Mouse (Mus musculus) stomach, postnatal 0 days (tissue): ENCODE results near the gene Thsd4. TPM values are rescaled to one million over a fixed set of nuclear protein-coding genes. Genes with fewer than 3 reads are reported as not detected.
"Not testable (repeated sequence)": the region's sequence is repeated elsewhere in the genome, so short reads cannot be mapped to it uniquely, and the experiment has no call there.

Experiments used
- ATAC-seq: fragments of 200-750 bp; cut with Nextera tagmentation; 2 replicates; pipeline ENCODE4 v1.8.0; 2017; ENCODE audit not compliant: low FRiP score, low TSS enrichment
- DNase-seq: peaks from one replicate; pipeline ENCODE4 v3.0.0-alpha.2; 2016; ENCODE audit warnings: low spot score
- H3K27ac ChIP-seq: fragments of 300-500 bp; sonication (generic); replicated peaks from 2 replicates; pipeline ENCODE4 v1.5.1; 2014; ENCODE audit warnings: mild to moderate bottlenecking, control low read depth
- H3K27me3 ChIP-seq: fragments of 300-500 bp; sonication (generic); 2 replicates; pipeline ENCODE4 v1.6.1; 2014; ENCODE audit warnings: low read length; ENCODE audit not compliant: control insufficient read depth, insufficient read depth
- H3K36me3 ChIP-seq: fragments of 300-500 bp; sonication (generic); 2 replicates; pipeline ENCODE4 v1.6.1; 2014; ENCODE audit warnings: low read length, mixed read lengths; ENCODE audit not compliant: control insufficient read depth, insufficient read depth
- H3K4me1 ChIP-seq: fragments of 300-500 bp; sonication (generic); replicated peaks from 2 replicates; pipeline ENCODE4 v1.6.1; 2014; ENCODE audit warnings: antibody characterized with exemption; ENCODE audit not compliant: control insufficient read depth, insufficient read depth
- H3K4me2 ChIP-seq: fragments of 300-500 bp; sonication (generic); replicated peaks from 2 replicates; pipeline ENCODE4 v1.6.1; 2014; ENCODE audit warnings: low read depth, mild to moderate bottlenecking, control low read depth, moderate library complexity
- H3K4me3 ChIP-seq: fragments of 300-500 bp; sonication (generic); 2 replicates; pipeline ENCODE4 v1.5.1; 2014; ENCODE audit warnings: low read depth, low read length, control low read depth
- H3K9ac ChIP-seq: fragments of 300-500 bp; sonication (generic); 2 replicates; pipeline ENCODE4 v1.6.1; 2014; ENCODE audit warnings: mild to moderate bottlenecking, low read length, control low read depth, mixed read lengths
- H3K9me3 ChIP-seq: fragments of 300-500 bp; sonication (generic); 2 replicates; pipeline ENCODE4 v1.6.1; 2016; ENCODE audit warnings: low read length; ENCODE audit not compliant: control insufficient read depth
- CTCF ChIP-seq: IDR thresholded peaks from 2 replicates; pipeline ENCODE4 v1.5.1; 2016; ENCODE audit warnings: antibody characterized with exemption, low read depth, mild to moderate bottlenecking, moderate library complexity
- EP300 ChIP-seq: optimal IDR thresholded peaks from 2 replicates; pipeline ENCODE3; 2016; ENCODE audit warnings: antibody characterized with exemption
- WGBS: fragments of 180-500 bp; shearing (Covaris S2); extraction: QIAGEN DNeasy Blood & Tissue Kit; methylation state at CpG from one replicate; pipeline ENCODE4 v1.1.7; 2014; 5-methylcytosine and 5-hydroxymethylcytosine counted together
- polyA plus RNA-seq: library from polyadenylated mRNA; unstranded; fragments of >200 nt; fragmentation: Nextera tagmentation; extraction: Ambion mirVana; gene quantifications from 2 replicates; pipeline ENCODE4 v1.2.1, GENCODE M21; 2015

Gene Thsd4
- polyA plus RNA-seq, 1 experiment from 2014 or later, result 10.7 TPM

GRCm38 (mm10) chr9:59942501-59943085, 579.3 kb downstream of the Thsd4 start:
- ATAC-seq, result no peak
- 34% methylated on average over 5 of the region's 5 CpGs for WGBS

GRCm38 (mm10) chr9:59941885-59942350, 579.9 kb downstream of the Thsd4 start:
- Histone ChIP-seq H3K9me3 (no peaks in the 10 kb centered on the region), H3K36me3 (no peaks in the 10 kb centered on the region), H3K9ac (no peak overlapping the region), H3K4me2 (no peak overlapping the region), H3K4me1 (no peaks in the 10 kb centered on the region), H3K4me3 (no peak overlapping the region), H3K27ac (no peak overlapping the region), H3K27me3 (no peaks in the 10 kb centered on the region)
- ATAC-seq (no peak), DNase-seq (no peak)
- TF ChIP-seq CTCF (no peak), EP300 (no peak)
- 42% methylated on average over 9 of the region's 9 CpGs for WGBS

More at GRCm38 (mm10) chr9:59942501-59943085, 579.3 kb downstream of the Thsd4 start:
- Histone ChIP-seq H3K4me3 (no peak overlapping the region), H3K4me2 (no peak overlapping the region), H3K27me3 (no peaks in the 10 kb centered on the region), H3K4me1 (no peaks in the 10 kb centered on the region), H3K36me3 (no peaks in the 10 kb centered on the region), H3K9me3 (no peaks in the 10 kb centered on the region), H3K27ac (no peak overlapping the region), H3K9ac (no peak overlapping the region)
- TF ChIP-seq CTCF (no peak), EP300 (no peak)
- no peak for DNase-seq

- Histone ChIP-seq H3K27ac (no peak overlapping the region), H3K4me2 (no peak overlapping the region), H3K4me1 (no peaks in the 10 kb centered on the region), H3K36me3 (no peaks in the 10 kb centered on the region), H3K27me3 (no peaks in the 10 kb centered on the region), H3K4me3 (no peak overlapping the region), H3K9me3 (no peaks in the 10 kb centered on the region), H3K9ac (no peak overlapping the region)
- WGBS, result 58% methylated on average over 11 of the region's 12 CpGs
- DNase-seq (no peak), ATAC-seq (no peak)
- TF ChIP-seq CTCF (no peak), EP300 (no peak)
Observed at GRCm38 (mm10) chr9:59940913-59941884, 580.6 kb downstream of the Thsd4 start.

- Histone ChIP-seq H3K9ac (no peak overlapping the region), H3K9me3 (no peaks in the 10 kb centered on the region), H3K4me3 (no peak overlapping the region), H3K27ac (no peak overlapping the region), H3K36me3 (no peaks in the 10 kb centered on the region), H3K4me2 (no peak overlapping the region), H3K27me3 (no peaks in the 10 kb centered on the region), H3K4me1 (no peaks in the 10 kb centered on the region)
- WGBS, result 55% methylated on average over 2 of the region's 2 CpGs
- ATAC-seq (no peak), DNase-seq (no peak)
- no peak for TF ChIP-seq CTCF
- TF ChIP-seq EP300, result no peak
Observed at GRCm38 (mm10) chr9:59939691-59940090, 582.2 kb downstream of the Thsd4 start.

GRCm38 (mm10) chr9:59938529-59938928, 583.3 kb downstream of the Thsd4 start:
- TF ChIP-seq CTCF (no peak), EP300 (no peak)
- no peaks in the 10 kb centered on the region for H3K36me3 ChIP-seq
- no peak overlapping the region for H3K4me2 ChIP-seq
- no peaks in the 10 kb centered on the region for H3K9me3 ChIP-seq
- H3K9ac ChIP-seq, result no peak overlapping the region
- H3K27me3 ChIP-seq, result no peaks in the 10 kb centered on the region
- H3K4me1 ChIP-seq, result no peaks in the 10 kb centered on the region
- DNase-seq (no peak), ATAC-seq (no peak)
- 79% methylated on average over 8 of the region's 8 CpGs for WGBS
- H3K4me3 ChIP-seq, result no peak overlapping the region
- H3K27ac ChIP-seq, result no peak overlapping the region

- WGBS, result 64% methylated on average over 8 of the region's 8 CpGs
- not testable (repeated sequence) for H3K4me1 ChIP-seq, H3K4me2 ChIP-seq, H3K9me3 ChIP-seq, ATAC-seq, H3K36me3 ChIP-seq, H3K27ac ChIP-seq, DNase-seq, H3K9ac ChIP-seq, H3K27me3 ChIP-seq, H3K4me3 ChIP-seq
Observed at GRCm38 (mm10) chr9:59935866-59936265, 586.0 kb downstream of the Thsd4 start.
